Mouse (Mus musculus) right cerebral cortex, postnatal 25 days (tissue): Measurements from ENCODE around the gene Tcirg1.

Source experiments
- DNase-seq: peaks from one replicate; pipeline ENCODE4 v3.0.0; 2022

Gene Tcirg1

GRCm38 (mm10) chr19:3926685-3927084, 19.8 kb upstream of the Tcirg1 start:
- no peak for DNase-seq

GRCm38 (mm10) chr19:3926279-3926678, 19.3 kb upstream of the Tcirg1 start:
- DNase-seq: no peak

GRCm38 (mm10) chr19:3925859-3926258, 18.9 kb upstream of the Tcirg1 start:
- no peak for DNase-seq

GRCm38 (mm10) chr19:3924868-3925267, 17.9 kb upstream of the Tcirg1 start:
- DNase-seq: no peak

- DNase-seq: no peak
Observed at GRCm38 (mm10) chr19:3924190-3924589, 17.3 kb upstream of the Tcirg1 start.

GRCm38 (mm10) chr19:3923586-3923985, 16.7 kb upstream of the Tcirg1 start:
- DNase-seq: no peak

GRCm38 (mm10) chr19:3922661-3923371, 15.9 kb upstream of the Tcirg1 start:
- no peak for DNase-seq

- no peak for DNase-seq
Observed at GRCm38 (mm10) chr19:3919928-3920327, 13.0 kb upstream of the Tcirg1 start.

GRCm38 (mm10) chr19:3916727-3917126, 9.8 kb upstream of the Tcirg1 start:
- DNase-seq: no peak

GRCm38 (mm10) chr19:3914535-3914934, 7.6 kb upstream of the Tcirg1 start:
- DNase-seq: no peak

GRCm38 (mm10) chr19:3913692-3914091, 6.8 kb upstream of the Tcirg1 start:
- DNase-seq: no peak

GRCm38 (mm10) chr19:3912337-3913204, 5.6 kb upstream of the Tcirg1 start, which contains the start of gene Ndufs8:
Gene Ndufs8, minus strand, starts transcription at chr19:3912774.
- peak; percentile 94 for DNase-seq

GRCm38 (mm10) chr19:3910206-3910605, 3.3 kb upstream of the Tcirg1 start:
- DNase-seq: no peak

GRCm38 (mm10) chr19:3907876-3908660, 1.1 kb upstream of the Tcirg1 start:
- no peak for DNase-seq

GRCm38 (mm10) chr19:3906326-3906725, 607 bp downstream of the Tcirg1 start:
- no peak for DNase-seq

GRCm38 (mm10) chr19:3905261-3905969, 1.5 kb downstream of the Tcirg1 start:
- no peak for DNase-seq

- no peak for DNase-seq
Observed at GRCm38 (mm10) chr19:3904363-3904675, 2.6 kb downstream of the Tcirg1 start.

GRCm38 (mm10) chr19:3903648-3904362, 3.1 kb downstream of the Tcirg1 start:
- no peak for DNase-seq

GRCm38 (mm10) chr19:3902966-3903365, 4.0 kb downstream of the Tcirg1 start:
- DNase-seq: no peak

GRCm38 (mm10) chr19:3899618-3900017, 7.3 kb downstream of the Tcirg1 start:
- DNase-seq: no peak

- no peak for DNase-seq
Observed at GRCm38 (mm10) chr19:3898952-3899351, 8.0 kb downstream of the Tcirg1 start.

GRCm38 (mm10) chr19:3897557-3897956, 9.4 kb downstream of the Tcirg1 start:
- DNase-seq: no peak
